Mouse (Mus musculus) bone marrow macrophage, adult 2 months (primary cell): ENCODE measurements around the gene Rtn4.
"Not testable (repeated sequence)": the region's sequence is repeated elsewhere in the genome, so short reads cannot be mapped to it uniquely, and the experiment has no call there.

Experiments used
- CTCF ChIP-seq: IDR thresholded peaks from 2 replicates; pipeline ENCODE4 v1.5.1; 2012; ENCODE audit warnings: low read depth, mild to moderate bottlenecking, low read length, moderate library complexity
- POLR2A ChIP-seq: IDR thresholded peaks from 2 replicates; pipeline ENCODE4 v1.6.1; 2012; ENCODE audit warnings: mild to moderate bottlenecking, low read depth, low read length, borderline replicate concordance

DNA sequence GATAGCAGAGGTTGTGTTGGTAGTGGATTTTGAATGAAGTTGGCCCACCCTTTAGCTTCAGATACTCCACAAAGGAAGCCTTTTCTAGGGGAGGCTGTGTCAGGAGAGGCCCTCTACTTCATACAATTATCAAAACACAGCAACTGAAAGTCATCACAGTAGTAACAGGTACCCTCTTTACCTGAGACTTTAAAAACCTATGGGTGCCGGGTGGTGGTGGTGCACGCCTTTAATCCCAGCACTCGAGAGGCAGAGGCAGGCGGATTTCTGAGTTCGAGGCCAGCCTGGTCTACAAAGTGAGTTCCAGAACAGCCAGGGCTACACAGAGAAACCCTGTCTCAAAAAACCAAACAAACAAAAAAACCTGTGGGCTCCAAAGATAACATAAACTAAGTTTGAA is 63.3 kb downstream of the Rtn4 start:
- not testable (repeated sequence) for TF ChIP-seq CTCF, POLR2A
